Mouse (Mus musculus) adrenal gland, postnatal 4 days (tissue): Measurements from ENCODE around the gene Ltb4r1. TPM values are rescaled to one million over a fixed set of nuclear protein-coding genes. Genes with fewer than 3 reads are reported as not detected.

ENCODE experiments used
- DNase-seq, 2 experiments: peaks; one replicate each; pipeline ENCODE4 v3.0.0; 2021 to 2022; ENCODE audit warnings: low spot score in 2 of 2, mixed read lengths in 2 of 2
- long read RNA-seq, 2 experiments: library from polyadenylated mRNA; stranded (forward); transcript quantifications; one replicate each; pipeline ENCODE4 v2.0.0; 2021
- total RNA-seq, 2 experiments: library from RNA; stranded (reverse); gene quantifications; 2 replicates each; pipeline ENCODE4 v1.2.3; 2021

Gene Ltb4r1
- total RNA-seq, result 1 to 10 TPM; 1.3 to 2.9 TPM
- long read RNA-seq, experiment 1, partial matches to known transcripts, result 0 of 5 reads
- long read RNA-seq, experiment 1, other reads (novel, unspliced or antisense), result 2 of 5 reads
- long read RNA-seq, experiment 2, partial matches to known transcripts, result 0 of 1 reads
- long read RNA-seq, experiment 2, other reads (novel, unspliced or antisense), result 1 of 1 reads

DNA sequence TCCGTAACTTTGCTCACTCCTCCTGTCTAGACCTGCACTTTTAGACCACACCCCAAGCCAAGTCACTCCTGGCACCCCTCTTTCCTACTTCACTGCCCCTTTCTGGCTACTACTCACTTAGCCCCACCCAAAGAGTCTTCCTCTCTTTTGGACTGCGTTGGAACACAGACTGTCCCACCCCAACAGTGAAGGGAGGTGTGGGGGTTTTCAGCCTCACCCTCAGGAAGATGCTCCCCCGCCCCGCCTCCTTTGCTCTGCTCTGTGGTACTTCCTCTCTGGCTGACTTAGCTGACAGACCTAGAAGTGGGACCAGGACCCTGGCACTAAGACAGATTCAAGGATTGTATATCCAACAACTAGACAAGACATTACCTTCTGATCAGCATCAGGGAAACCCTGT lies at the start of gene Ltb4r1:
Ltb4r1 (plus strand) TSS at position 267 of the 400 bp plus-strand sequence.
- no peak for DNase-seq

DNA sequence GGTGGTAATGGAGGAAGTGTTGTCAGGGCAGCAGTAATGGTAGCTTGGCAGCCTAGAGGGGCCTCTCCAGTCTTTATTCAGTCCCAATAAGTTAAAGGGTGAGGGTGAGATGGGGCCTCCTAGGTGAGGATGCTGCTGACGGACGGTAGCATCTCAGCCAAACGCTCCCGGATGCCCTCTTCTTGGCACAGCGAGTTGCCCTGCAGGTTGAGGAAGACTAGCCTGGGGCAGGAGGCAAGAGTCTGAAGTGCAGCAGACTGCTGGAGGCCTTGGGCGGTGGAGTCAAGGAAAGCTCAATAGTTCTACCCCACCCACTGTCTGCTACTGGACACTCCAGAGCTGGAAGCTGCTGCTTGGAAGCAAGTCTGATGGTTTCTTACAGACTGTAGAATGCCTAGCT lies 49.5 kb upstream of the Ltb4r1 start:
- DNase-seq, result no peak

DNA sequence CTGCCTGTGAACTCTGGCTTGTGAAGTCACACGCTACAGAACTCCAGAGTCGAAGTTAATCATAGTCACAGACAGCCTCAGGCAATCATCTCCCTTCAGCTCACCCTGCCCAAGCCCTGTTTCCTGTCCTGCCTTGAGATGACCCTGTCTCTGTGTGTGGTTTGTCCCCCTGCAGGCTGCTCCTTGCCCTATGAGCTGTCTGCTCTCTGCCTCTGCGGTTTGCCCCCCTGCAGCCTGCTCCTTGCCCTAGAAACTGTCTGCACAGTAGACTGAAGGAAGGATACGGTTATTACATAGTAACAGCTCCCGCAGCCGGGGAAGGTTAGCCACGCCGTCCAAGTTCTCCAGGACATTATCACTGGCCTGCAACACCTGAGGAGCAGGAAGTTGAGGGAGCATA lies 48.9 kb upstream of the Ltb4r1 start:
- DNase-seq, result no peak

DNA sequence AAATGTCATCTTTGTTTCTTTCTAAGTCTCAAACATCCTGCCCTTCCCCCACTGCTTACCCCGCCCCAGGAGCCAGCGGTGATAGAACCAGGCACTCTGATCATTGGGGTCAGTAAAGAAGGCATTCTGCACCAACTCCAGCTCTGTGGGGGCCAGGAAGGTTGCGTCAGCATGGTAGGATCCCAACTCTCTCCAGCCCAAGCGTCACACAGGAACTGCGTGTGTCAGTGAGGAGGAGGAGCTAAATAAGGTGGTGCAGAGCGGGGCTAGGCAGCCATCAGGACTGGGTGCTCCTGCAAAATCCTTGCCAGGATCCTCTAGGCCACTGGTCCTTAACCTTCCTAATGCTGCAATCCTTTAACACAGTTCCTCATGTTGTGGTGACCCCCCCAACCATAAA lies 46.0 kb upstream of the Ltb4r1 start:
- DNase-seq, result no peak

DNA sequence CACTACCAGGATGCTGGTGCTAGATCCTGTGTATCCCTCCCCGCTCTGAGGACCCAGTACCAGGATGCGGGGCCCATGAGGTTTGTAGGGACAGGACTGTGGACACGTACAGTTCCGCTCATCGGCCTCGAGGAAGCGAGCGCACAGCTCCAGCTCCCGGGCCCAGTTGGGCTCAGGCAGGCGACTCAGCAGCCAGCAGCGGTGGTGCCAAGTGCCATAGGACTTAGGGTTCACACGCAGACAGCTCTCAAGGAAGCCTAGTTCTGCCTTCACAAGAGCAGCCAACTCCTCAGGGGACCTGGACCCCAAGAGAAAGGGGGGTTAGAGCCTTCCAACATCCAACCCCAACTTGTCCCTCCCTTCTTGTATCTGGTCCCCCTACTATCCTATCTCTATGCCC lies 45.1 kb upstream of the Ltb4r1 start:
- DNase-seq, result no peak

DNA sequence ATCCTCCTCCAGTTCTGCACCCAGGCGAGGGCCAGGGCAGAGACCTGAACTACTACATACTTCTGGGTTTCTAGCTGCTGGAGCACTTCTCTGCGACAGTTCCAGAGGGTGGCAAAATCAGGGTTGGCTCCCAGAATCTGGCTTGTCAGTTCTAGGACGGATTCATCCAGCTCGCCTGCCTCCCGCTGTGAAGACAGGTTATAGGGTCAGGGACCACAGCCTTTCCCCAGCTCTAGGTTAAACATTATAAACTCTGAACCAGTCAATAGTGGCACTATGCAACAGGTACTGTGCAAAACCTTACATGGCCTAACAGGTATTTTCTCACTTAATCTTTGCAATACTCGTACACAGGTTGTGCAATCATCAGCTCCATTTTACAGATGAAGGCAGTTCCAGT lies 44.7 kb upstream of the Ltb4r1 start:
- no peak for DNase-seq

DNA sequence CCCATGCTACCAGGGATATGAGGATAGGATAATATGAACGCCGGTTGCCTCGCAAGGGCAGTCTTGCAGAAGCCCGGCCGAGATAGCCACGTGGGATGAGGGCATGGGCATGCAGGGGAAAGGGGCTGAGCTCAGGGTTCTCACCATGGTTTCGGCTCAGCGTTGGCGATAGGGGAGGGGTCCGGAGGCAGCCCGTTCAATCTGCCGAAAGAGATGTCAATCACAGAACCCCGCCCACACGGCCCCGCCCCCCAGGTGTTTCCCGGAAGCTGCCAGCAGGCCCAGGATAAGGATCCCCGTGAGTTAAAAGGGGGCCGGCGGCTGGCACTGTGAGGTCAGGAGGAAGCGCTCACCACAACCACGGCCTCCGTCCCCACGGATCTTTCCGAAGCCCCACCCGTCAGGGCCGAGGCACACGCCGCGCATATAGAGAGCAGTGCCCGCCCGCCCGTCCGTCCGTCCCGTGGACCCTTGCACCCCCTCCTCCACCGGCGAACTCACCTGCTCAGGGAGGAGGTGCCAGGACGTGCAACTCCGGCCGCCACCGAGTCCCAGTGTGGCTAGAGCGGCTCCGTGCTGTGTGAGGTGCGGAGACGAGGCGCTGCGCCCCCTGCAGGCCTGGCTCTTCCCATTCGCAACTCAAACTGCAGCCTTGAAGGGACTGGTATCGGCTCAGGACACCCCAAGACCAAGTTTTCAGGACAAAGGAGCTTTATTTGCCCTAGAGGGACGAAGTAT lies 43.9 kb upstream of the Ltb4r1 start, which contains the start of gene Rabggta:
Rabggta (minus strand) TSS at position 564 of the 738 bp plus-strand sequence.
- peak; percentile 83 to 87 for DNase-seq

DNA sequence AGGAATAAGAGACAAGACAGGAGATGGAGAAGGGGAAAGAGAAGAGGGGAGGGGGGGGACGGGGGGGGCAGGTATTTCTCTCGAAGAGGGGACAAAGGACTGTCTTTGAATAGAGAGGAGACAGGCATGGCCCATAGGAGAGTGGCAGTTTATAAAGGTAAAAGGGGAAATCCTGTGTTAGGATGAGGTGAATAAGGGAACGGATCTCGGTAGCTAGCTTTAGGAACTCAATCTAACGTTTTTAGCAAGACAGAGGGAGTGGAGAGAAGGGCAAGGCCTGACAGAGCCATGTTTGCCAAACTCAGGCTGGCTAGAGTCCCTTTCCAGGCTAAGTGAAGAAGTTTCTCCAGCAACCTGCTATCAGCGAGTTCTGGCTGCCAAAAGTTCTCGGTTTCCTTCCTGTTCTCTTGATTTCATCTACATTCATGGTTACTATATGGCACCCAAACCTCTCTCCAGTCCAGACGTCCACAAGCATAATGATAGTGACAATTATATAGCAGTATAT lies 43.3 kb upstream of the Ltb4r1 start:
- no peak for DNase-seq

DNA sequence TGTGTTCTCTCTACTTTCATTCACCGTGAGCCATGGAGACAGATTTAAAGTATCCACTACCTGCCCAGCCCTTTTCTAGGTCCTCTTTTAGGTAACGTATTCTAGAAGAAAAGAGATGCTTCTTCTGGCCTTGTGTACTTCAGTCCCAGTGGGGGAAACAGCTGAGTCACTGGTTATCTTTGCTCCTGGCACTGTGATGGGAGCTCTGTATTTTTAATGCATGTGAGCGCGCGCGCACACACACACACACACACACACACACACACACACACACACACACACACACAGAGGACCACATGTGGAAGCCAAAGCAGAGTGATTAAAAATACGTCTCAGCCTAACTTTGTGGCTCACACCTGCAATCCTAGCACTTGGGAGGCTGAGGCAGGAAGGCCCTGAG lies 42.3 kb upstream of the Ltb4r1 start:
- DNase-seq, result no peak

DNA sequence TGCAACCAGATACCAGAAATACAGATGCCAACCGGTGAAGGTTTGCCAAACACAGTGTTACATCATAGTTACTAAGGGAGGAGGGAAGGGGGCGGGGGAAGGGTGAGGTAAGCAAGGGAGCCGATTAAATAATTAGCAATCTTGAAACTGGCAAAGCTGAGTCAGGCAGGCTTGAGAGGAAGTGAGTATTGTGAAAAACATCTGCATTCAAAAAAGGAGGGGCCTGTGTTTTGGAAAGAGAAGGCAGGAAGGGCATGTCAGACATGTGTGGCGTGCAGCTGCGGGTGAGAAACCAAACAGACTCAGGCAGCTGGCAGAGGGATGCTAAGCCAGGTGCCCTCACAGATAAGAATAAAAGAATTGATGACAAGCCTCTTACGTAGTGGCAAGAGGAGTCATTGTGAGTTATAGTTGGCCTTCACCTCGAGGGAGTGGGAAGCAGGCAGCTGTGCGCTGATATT lies 41.3 kb upstream of the Ltb4r1 start:
- DNase-seq, result no peak

DNA sequence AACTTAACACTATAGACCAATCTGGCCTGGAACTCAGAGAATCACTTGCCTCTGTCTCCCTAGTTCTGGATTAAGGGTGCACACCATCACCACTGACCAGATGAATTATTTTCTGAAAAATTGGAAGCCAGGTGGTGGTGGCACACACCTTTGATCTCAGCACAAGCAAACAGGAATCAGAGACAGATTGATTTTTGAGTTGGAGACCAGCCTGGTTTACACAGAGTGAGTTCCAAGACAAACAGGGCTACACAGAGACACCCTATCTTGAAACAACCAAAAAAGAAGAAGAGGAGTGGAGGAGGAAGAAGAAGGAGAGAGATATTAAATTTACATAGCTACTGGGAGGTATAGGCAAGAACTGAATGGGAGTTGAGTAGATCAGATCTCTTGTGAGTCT lies 39.5 kb upstream of the Ltb4r1 start:
- DNase-seq, result no peak

DNA sequence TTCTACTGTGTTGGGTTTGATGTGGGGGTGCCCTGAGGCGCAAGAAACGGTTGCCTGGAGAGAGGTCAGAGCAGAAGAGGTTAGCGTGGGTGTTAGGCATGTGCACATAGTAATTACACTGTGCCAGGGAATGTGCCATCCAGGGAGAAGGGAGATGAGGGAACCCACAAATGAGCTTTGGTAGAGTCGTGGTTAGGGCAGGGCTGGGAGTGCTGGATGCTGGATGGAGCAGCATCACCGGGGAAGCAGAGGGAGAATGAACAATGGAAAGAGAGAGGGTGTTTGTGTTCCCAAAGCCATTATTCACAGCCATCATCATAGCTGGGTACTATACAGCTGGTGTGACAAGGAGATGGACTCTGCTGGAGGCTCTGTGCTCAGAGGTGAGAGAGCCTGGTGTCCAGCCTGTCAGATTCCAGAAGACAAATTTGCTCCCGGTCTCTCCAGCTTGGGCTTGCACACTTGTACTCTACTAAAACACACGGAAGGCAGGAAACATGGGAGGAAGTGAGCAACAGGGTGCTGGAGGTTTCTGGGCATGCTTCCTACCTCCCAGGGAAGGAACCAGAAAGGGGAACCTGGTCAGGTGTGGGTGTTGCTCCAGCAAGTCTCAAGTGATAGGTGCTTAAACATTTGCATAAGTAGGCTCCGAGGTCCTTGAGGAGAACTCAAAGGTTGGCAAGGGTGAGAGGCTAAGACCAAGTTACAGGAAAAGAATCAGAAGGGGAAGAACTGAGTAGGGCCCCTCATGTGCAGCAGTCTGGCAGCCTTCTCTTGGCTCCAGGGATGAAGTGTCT lies 37.7 kb upstream of the Ltb4r1 start:
- DNase-seq, result no peak

DNA sequence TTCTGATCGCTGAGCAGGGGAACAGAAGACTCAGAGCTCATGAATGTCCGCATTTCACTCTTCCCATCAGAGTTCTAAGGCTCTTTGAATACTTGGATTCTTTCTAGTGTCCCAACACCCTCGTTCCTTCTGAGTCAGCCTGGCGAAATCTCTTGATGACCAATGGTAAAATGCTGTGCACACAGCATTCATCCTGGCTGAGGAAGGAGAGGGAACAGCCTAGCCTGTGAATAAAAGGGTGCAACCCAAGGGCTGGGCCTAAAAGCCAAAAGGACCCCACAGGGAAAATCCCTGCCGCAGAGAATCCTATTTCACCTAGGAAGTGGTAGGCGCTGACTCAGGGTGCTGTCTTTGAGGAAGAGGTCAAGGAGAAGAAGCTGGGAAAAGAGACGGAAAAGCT lies 35.6 kb upstream of the Ltb4r1 start:
- DNase-seq, result no peak

DNA sequence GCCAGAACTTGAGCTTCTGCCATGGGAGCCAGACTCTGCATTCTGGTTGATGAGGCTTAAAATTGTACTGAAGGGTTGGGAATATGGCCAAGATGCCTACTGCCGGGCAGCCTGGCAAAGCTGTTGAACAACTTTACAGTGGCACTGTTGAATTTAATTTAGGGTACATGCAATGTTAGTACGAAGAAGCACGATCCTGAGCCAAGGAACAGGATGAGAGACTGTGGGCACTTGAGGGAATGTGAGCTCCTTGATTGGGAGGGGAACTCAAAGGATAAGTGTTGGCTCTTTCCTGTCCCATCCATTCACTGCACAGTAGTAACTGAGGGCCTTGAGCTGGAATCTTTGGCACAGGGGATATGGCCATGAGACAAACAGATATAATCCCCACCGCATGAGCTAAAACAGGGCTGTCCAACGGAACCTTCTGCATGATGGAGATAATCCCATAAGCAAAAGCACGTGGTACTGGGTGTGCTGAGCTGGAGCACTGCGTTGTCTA lies 35.2 kb upstream of the Ltb4r1 start:
- DNase-seq, result no peak

DNA sequence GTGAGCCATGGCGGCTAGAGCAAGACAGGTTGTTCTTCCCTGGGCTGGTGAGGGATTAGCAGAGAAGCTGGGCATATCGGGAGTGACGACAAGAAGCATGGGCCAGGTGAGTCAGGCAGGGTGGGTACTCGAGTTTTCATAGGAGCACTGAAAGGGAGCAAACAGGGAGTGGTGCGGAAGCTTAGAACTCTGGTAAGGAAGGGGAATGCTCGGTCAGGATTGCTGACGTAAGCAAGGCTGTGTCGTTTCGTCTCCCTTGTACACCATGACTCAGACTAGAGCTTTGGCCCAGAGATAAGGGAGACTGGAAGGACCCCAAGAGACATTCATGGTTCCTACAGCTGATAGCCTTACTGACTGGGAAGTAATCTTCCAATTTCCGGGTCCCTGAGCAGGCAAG lies 31.9 kb upstream of the Ltb4r1 start:
- no peak for DNase-seq

DNA sequence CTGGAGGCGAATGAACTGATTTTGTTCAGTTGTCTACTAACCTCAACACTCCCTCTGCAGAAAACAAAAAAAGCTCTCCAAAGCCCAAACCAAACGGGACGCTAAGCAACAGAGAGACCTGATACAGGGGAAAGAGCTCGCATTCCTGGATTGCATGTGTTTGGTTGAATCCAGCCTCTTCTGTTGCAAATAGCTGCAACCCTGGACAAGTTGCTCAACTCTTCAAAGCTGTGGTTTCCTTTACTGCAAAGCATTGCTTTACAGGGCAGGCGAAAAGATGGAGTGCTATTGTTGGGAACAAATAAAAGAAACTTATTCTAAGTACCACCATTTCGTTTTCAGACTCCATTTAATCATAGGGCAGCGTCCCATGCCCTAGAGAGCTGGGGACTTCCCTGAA lies 30.9 kb upstream of the Ltb4r1 start:
- DNase-seq, result no peak

DNA sequence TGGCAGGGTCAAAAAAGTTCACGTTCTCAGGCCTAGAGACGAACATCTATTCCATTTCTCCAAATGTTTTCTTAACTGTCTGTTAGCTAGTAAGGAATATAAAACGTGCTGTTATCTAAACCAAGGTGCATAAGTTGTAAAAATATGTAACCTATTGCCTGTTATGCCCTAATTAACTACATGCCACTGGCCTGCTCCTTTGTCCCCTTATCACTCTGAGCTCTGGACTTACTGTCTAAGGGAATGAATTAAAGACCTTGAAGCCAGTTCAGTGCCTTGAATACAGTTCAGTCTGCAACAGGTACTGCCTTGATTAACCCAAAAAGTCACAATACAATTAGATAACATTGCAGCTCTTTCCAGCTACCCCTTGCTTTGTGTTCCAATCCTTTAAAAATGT lies 30.4 kb upstream of the Ltb4r1 start:
- no peak for DNase-seq

DNA sequence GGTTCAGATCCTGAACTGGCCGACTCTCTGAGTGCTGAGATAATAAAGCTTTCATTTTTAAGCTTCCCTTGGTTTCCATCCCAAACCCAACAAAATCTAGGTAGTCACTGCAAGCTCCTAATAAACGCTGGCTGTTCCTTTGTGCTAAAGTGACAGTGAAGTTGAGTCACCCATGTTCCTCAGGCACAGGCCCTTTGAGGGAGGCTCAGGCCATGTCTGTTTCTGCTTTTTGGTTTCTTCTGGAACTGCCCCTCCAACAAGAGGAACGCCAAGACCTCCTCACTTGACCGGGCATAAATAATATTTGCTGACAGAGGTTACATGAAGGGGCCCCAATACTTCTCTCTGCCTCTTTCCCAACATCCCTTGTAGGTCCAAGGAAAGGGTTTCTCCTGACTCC lies 30.0 kb upstream of the Ltb4r1 start:
- no peak for DNase-seq

DNA sequence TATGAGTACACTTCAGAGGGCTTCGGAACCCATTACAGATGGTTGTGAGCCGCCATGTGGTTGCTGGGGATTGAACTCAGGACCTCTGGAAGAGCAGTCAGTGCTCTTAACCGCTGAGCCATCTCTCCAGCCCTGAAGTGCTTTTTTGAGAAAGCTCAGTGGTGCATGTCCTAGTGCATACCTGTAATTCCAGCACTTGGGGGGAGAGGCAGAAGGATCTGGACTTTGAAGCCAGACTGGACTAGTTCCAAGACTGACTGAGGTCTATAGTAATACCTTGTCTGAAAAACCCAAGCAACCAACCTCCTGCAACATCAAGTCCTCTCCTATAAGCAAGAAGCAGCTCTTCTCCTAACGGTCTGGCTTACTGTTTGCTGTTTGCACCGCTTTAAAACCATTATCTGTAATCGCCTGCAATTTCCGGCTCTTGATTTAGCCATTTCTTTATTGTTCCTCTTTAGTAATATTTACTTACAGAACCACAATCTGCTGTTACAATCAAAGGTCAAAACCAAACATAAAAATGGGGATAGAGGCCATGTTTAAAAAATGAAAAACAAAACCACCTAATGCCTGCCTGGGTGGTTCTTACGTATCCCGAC lies 28.6 kb upstream of the Ltb4r1 start:
- no peak for DNase-seq

DNA sequence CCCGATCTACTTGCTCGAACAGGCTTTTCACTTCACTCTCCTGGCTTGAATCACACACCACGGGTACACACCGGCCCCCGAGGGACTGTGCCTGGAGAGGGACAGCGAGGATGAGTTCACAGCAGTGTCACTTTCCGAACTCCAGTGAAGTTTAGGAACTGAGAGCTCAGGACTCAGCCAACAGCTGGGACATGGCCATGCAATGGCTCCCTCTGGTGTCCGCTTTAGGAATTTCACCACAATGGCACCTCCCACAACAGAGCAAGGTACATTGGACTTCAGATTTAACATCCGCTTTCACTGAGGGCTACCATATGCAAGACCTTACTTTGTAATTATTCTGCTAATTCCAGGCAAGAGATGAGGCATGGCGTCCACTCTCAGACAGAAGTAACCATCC lies 22.1 kb upstream of the Ltb4r1 start:
- peak; percentile 70 to 76 for DNase-seq

DNA sequence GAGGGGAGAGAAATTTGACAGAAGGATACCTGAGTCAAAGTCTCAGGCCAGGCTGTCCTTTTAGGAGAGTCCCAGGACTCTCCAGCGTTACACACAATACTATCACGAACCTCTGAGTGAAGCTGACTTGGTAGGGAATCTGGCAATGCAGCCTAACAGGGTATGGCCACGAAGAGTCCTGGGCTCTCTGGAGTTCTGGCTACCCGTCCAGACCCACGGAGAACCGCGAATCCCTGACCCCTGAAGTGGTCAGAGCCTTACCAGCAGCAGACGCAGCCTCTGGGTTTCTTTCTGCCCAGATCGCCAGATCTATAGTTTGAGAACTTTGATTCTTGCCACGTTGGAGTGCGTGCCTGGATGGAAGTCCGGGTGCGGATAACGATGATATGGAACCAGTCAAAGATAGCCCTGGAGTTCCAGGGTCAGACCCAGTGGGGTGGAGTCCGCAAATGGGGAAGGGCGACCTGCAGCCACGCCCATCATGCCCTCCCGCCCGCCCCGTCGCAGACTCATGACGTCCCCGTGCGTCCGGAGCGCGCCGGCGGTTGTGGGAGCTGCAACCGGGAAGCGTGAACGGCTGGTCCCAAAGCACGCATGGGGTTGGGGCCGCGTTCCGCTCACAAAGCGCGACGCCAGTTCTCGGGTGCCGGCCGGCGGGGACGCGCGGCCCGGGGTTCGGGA lies 20.4 kb upstream of the Ltb4r1 start, which contains the start of the genes Dhrs1 and Nop9:
Dhrs1 (minus strand) TSS at position 511 of the 681 bp plus-strand sequence.
Nop9 (plus strand) TSS at position 514 of the 681 bp plus-strand sequence.
- DNase-seq, result peak; percentile 74 to 80
